Mouse (Mus musculus) layer of hippocampus, postnatal 25 days (tissue): ENCODE measurements at regions not wholly inside any gene's neighbourhood (a gene's known extent, or its start where the extent isn't known, plus 50 kb on each side); places are given as distances from the start of the nearest gene placed in this dataset.

ENCODE experiments used
- DNase-seq, 2 experiments: peaks; one replicate each; pipeline ENCODE4 v3.0.0; 2022; ENCODE audit warnings: mixed read lengths in 2 of 2, low spot score in 1 of 2; ENCODE audit errors: extremely low spot score in 1 of 2

GRCm38 (mm10) chr4:124012406-124012805, 94.6 kb upstream of the 4930535I16Rik start:
- no peak for DNase-seq

GRCm38 (mm10) chr4:124008725-124009124, 90.9 kb upstream of the 4930535I16Rik start:
- DNase-seq = no peak

- DNase-seq = no peak
Measured at GRCm38 (mm10) chr4:124005626-124006315, 87.9 kb upstream of the 4930535I16Rik start.

- no peak for DNase-seq
Measured at GRCm38 (mm10) chr4:124002760-124003159, 84.9 kb upstream of the 4930535I16Rik start.

- DNase-seq = no peak
Measured at GRCm38 (mm10) chr4:124002105-124002504, 84.3 kb upstream of the 4930535I16Rik start.

GRCm38 (mm10) chr4:123995815-123996214, 78.0 kb upstream of the 4930535I16Rik start:
- no peak for DNase-seq

- DNase-seq = no peak
Measured at GRCm38 (mm10) chr4:123991223-123991622, 73.4 kb upstream of the 4930535I16Rik start.

GRCm38 (mm10) chr4:123990293-123991185, 72.7 kb upstream of the 4930535I16Rik start:
- peak in 1 of 2 experiments; percentile 11 for DNase-seq
